Mouse (Mus musculus): ENCODE measurements around the gene Fsip1.
"Not testable (repeated sequence)": the region's sequence is repeated elsewhere in the genome, so short reads cannot be mapped to it uniquely, and the experiment has no call there.

Fsip1 gene

DNA sequence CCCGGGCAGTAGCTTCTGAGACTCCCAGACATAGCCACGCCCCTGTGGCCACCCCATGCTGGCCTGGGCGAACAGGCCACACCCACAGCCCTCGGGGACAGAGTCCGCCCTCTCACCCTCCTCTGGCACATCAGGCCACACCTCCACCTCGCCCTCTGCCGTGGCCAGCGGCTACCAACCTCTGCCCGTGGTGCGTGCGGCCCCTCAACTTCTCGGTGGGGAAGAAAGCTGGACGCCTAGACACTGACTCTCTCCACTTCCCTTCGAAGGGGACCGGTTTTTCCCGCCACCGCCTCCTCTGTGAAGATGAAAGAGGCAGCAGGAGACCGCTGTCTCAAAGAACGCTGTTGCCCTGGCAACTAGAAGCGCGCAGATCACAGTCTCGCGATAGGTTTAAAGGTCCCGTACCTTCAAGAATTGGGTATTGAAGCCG is at the start of gene Fsip1:
Fsip1 (minus strand) TSS at position 346 of the 433 bp plus-strand sequence.
- in situ Hi-C loops (cut with MboI, MseI) = no loop called here

DNA sequence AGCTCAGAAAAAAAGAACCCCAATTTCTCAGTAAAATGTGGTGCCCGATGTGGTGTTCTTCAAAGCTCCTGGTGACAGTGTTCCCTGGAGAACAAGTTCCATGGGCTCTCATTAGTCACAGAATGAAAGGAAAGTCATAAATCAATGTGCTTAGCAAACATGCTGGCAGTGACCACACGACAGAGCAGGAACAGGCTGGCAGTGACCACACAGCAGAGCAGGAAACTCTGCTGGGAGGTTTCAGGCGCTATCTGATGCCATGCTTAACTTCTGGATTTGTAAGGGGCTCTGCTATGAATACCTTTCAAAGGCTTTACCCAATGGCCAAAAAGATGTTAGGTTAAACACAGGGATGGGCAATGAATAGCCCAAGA is 49.7 kb upstream of the Fsip1 start:
- in situ Hi-C loops (cut with MboI, MseI) = no loop called here

DNA sequence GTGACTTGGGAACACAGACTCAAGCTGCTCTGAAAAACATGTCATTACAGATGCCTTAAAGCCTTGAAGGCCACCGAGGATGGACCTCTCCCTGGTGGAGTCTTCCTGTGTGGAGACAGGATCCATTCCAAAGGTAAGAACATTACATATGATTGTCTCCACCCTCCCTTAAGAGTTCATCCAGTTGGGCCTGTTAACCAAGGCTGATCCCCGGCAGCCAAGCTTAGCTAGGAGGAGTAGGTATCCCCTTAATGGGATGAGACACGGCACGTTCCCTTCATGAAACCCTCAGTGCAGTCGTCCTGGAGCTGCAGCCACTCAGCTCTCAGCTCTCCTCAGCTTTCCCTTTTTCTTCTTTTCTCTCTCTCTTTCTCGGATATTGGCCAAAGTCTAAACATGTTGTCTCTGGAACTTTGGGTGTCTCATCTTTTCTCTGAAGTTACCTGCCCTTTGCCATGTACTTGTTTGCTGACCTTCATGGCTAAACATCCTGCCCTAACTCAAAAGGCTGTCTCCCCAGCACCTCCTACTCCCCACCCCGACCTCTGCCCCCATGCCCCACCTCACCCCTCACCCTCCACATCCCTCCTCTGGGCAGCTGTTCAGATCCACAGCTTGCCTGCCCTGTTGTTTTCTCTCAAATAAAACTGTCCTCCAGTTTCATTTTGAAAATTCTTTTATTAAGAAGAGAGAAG is 49.2 kb upstream of the Fsip1 start:
- in situ Hi-C loops (cut with MboI, MseI) = no loop called here

DNA sequence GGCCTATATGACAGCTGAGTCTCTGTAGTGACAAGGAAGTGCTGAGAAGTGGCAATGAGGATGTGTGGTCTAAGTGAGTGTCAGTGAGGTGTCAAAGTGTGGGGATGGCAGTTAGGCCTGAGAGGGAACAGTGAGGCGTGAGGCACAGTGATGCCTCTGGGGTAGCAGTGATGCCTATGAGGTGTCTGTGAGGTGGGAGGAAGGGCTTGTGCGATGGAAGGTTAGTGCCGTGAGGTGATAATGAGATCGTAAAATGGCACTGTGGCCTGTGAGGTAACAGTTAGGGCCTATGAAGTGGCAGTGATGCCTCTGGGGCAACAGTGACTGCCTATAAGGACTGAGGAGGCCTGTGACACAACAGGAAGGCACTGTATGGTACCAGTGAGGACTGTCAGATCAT is 46.7 kb upstream of the Fsip1 start:
- in situ Hi-C loops (cut with MboI, MseI) = no loop called here

DNA sequence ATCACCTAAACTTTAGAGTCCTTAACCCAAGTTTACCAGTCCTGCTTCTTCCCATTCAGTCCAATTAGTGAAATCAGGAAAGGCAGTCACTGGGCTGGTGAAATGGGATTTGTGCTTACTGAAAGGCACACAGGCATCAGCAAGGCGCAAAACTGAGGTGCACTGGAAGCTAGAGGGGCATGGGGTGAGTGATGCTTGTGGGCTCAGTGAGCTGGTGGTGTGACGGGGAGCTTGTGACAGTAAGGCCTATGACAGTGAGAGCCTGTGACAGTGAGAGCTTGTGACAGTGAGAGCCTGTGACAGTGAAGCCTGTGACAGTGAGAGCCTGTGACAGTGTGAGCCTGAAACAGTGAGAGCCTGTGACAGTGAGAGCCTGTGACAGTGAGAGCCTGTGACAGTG is 44.9 kb upstream of the Fsip1 start:
- in situ Hi-C loops (cut with MboI, MseI) = no loop called here

DNA sequence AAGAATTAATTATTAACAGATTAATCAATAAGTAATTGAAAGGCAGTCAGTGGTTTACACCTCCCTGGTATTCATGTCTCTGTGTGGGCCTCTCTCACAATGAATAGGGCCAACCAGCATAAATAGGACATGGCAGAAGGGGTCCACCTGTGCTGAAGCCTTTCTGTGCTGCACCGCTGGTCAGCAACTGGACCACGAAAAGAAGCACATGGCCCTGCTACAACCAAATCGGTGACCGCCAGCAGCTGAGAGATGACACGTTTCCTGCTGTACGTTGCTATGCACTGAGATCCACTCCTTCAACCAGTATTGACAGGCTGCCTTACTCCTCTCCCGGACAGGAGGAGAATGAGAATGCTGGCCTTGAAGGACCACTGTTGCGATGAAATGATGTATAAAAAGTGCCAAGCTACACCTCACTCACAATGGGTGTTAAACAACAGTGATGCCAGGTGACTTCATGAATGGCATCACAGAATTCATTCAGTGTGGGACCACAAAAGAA is 44.3 kb upstream of the Fsip1 start:
- in situ Hi-C loops (cut with MboI, MseI) = no loop called here

DNA sequence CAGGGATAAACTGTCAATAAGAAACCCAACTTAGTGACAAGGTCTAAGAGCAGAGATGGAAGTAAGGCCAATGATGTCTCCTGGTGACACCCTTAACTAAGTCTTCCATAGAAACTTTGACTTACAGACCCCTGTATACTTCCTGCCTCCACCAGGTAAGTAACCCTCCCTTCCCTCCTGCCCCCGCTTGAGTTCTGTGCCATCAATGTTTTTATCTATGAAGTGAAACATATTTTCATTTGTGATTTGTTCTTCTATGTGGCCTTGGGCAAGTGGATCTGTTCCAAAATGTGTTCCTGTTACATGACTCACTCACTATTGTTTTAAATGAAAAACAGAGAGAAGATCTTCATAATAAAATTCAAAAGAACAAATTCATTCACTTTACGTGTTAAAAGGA is 43.2 kb upstream of the Fsip1 start:
- in situ Hi-C loops (cut with MboI, MseI) = no loop called here

DNA sequence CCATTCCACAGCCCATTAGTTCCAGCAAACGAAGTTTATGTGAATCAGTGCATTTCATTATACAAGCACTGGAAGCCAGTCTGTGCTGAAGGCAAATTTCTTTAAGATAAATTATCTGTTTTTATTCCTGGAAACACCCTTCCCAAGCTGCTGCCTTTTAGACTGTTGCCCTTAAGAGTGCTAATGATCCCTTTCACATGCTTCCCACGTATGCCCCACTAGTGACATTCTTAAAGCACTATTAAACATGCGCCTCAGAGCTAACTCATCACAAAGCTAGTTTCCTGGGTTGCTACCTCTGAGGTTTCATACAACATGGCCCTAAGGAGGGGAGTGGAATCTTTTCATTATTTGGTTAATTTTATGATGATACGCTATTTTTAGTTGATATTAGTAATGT is 41.8 kb upstream of the Fsip1 start:
- in situ Hi-C loops (cut with MboI, MseI) = no loop called here

DNA sequence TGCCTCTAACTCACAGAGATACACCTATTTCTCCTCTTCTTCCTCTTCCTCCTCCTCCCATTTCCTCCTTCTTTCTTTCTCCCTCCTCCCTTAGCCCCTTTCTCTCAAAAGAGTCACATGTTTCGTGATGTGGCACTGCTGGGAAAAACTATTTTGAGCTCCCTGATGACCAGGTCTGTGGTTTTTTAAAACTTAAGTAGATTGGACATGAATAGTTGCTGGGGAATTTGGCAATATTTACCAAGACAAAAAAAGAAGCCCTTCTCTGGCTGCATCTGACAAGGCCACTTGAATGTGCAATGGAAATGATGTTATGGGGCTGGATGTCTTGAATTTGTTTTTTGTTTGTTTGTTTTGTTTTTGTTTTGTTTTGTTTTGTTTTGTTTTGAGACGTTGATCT is 41.2 kb upstream of the Fsip1 start:
- in situ Hi-C loops (cut with MboI, MseI) = no loop called here

DNA sequence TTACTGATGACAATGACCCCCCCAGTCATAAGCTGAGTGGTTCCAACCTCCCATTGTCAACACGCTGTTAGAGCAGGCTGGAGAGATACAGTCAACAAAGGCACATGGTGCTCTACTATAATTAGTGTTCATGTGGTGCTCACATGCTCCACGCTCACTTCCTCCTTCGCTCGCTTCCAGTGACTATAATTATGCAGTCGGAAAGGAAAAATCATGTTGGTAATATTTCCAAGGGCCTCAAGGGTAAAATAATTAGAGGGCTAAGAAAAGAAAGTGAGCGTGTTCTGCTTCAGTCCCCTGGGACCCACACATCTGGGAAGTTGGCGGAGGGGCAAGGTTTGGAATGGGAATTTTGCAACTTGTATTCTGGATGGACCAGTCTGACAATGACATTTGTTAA is 38.7 kb upstream of the Fsip1 start:
- in situ Hi-C loops (cut with MboI, MseI) = no loop called here

DNA sequence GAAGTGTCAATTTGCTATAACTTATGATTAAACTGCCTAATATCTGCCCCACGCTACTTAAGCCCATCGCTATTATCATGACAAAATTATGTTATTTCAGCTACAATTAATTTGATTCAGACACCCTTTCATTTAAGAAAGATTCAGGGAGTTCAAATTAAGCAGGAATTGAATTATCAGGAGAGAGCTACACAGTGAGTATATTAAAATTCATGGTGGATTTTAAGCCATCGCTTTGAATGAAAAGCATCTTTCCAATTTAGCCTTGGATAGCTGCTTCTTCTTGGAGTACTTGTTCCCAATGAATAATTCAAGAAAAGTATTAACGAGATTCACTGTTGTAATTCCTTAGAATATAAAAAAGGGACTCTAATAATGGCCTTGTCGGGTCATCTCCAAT is 36.8 kb upstream of the Fsip1 start:
- in situ Hi-C loops (cut with MboI, MseI) = no loop called here

DNA sequence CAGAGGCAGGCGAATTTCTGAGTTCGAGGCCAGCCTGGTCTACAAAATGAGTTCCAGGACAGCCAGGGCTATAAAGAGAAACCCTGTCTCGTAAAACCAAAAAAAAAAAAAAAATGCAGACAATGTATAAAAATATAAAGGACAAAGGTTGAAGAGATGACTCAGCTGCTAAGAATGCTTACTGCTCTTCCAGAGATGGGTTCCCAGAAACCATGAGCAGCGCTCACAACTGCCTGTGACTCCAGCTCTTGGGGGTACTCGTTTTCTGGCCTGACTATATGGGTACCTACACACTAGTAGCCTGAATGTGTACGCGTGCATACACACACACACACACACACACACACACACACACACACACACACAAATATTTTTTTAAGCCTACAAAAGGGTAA is 32.3 kb upstream of the Fsip1 start:
- in situ Hi-C loops (cut with MboI, MseI) = not testable (repeated sequence)

DNA sequence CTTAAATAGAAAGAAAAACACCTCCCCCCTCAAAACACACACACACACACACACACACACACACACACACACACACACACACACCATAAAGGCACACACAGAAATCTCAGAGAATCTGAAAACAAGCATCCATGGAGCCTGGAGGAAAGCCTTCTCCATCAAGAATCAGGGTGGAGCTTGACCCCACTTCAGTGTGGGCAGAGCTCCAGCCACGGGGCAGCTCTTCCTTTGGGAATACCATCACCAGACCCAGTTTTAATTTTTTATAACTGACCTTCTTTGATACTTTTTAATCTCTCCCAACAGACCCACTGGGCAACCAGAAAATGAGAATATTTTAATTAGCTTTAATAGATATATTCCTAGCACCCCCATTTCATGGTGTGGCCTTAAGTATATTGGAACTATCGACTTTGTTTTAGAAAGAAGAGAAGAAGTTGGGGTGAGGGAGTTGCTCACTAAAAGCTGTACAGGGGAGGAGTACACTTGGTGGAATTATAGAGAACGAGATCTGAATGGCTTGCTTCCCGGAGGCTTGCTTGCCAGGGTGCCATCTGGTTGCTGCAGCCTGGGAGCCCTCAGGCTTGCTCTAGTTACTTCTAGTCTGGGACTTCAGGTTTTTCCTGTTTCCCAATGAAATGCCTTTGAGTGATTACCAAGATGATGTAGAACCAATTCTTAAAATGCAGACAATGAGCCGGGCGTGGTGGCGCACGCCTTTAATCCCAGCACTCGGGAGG is 31.7 kb upstream of the Fsip1 start:
- in situ Hi-C loops (cut with MboI, MseI) = no loop called here

DNA sequence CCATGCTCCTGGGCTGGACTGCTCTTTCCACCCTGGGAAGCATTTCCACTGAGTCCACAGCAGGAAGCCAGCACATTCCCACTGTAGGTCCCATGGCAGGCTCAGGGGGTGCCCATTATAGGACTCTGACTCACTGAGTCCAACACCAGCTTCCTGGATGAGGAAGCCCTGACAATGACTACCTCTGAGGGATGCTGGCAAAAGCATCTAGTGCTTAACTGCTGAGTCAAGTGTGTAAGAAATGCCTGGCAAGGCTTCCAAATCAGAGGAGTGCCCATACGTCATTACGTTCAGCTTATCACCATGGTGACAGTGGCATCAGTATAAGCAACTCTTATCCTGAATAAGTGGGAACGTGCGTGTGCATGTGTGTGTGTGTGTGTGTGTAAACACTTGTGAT is 30.9 kb upstream of the Fsip1 start:
- in situ Hi-C loops (cut with MboI, MseI) = no loop called here

DNA sequence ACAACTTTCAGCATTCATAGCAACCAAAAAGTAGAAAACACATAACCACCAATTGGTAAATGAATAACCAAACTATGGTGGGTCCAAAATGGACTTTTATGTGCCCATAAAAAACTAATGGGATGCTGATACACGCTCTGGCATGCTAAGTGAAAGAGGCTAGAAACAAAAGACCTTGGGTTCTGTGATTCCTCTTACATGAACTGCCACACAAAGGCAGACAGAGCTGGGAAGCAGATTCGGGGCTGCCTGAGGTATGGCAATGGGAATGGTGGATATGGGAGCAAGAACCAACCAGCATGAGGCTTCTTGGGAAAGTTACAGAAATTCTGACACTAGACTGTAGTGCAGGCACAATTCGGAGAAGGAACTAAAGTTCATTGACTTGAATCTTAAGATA is 25.7 kb upstream of the Fsip1 start:
- in situ Hi-C loops (cut with MboI, MseI) = no loop called here

DNA sequence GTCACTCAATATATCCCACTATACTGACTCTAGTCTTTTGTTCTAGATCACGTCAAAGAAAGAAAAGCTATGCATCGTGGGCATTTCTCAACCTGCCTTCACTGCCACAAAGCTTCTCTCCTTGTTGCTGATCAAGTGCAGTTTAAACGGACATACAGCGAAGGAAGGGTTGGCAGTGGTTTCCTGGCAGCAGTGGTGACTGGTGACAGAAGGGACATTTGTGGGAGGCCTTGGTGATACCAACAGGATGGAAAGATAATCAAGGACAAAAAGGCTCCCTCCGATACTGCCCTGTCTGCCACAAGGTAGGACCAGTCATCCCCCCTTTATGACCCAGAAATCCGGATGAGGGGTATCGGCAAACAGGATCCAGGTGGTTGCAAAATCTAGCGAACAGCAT is 21.5 kb upstream of the Fsip1 start:
- in situ Hi-C loops (cut with MboI, MseI) = loop anchor here in 1 of 2 experiments (10.0 kb wide), 1 partner anchor 1977 kb away; no protein-coding TSS in a partner anchor

DNA sequence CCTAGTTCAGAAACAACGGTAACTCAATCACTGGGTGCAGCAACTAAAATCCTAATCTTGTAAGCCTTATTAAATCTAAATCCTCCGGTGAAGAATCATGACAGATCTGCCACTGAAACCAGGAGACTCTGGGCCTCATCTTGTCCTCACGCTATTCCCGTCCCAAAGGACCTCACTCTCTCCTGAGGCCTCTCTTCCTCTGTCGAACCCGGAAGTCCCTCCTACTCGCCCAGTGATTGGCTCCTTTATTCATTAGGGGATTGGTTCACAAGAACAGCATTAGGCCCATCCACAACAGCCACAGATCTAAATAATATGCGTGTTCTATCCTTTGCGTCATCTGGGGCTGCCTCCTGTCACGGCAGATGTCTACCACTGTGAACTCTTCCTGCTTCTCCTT is 14.8 kb upstream of the Fsip1 start:
- in situ Hi-C loops (cut with MboI, MseI) = loop anchor here in 1 of 2 experiments (10.0 kb wide), 1 partner anchor 1983 kb away; no protein-coding TSS in a partner anchor

DNA sequence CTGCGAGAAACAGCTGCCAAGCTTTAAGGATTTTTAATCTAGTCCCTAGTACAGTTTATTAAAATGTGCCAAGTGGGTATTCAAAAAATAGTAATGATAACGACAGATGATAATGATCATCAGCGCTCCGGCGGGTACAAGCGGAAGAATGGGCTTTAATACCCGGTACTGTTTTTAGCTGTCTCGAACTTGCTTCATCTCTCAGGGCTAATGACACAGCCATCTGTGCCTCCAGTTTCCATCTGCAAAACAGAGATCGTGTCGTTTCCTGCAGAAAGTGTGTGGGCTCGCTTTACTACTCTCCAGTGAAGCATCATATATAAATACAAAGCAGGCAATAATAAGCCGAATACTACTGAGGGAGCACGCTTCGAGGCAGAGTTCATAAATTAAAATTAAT is 13.4 kb upstream of the Fsip1 start:
- in situ Hi-C loops (cut with MboI, MseI) = loop anchor here in 1 of 2 experiments (10.0 kb wide), 1 partner anchor 1985 kb away; no protein-coding TSS in a partner anchor

DNA sequence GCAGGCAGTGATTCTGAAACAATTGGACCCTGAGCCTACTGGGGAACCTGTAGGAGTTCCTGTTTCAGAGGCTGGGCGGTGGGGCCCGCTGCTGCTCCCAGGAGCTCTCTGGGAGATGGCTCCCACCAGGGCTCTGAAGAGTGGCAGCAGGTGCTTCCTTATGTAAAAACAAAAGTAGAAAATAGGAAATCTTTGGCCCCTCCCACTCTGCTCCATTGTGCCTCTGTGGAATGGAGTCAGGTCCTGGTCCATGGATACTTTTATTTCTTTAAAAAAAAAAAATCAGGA is 7.1 kb upstream of the Fsip1 start:
- in situ Hi-C loops (cut with MboI, MseI) = loop anchor here in 1 of 2 experiments (5.0 kb wide), 2 partner anchors 173 to 348 kb away; no protein-coding TSS in a partner anchor

DNA sequence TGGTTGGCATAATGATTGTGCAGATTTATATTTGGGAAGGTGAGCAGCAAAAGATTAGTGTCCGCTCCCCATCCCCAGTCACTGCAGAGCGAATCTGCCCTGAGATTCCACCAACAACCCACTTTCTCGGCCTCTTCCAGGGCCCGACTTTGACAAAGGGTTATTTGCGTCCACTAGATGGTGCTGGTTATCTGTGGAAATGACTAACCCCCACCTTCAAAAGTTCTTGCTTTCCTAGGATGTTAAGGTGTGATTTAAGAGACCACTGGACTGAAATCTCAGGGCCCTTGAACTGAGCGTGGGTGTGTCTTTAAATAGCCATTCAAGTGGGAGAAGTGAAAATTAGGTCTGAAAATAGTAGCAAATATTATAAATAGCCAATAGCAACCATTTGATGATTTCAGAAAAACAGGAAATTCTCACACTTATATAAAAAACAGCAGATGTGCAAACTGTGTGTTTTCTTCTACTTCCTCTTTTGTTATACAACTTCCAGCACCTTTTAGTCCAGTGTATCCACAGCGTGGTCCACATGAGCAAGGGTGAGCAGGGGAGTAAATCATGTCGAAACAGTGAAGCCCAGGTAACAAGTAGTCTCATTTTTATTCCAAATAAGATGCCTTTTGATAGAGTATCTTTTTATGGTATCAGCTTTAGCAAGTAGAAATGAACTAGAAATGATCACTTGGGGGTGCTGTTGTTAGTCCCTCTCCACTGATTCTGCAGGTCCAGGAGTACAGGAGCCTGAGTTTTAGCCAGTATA is 6.6 kb upstream of the Fsip1 start:
- in situ Hi-C loops (cut with MboI, MseI) = loop anchor here in 1 of 2 experiments (5.0 kb wide), 2 partner anchors 174 to 349 kb away; no protein-coding TSS in a partner anchor

DNA sequence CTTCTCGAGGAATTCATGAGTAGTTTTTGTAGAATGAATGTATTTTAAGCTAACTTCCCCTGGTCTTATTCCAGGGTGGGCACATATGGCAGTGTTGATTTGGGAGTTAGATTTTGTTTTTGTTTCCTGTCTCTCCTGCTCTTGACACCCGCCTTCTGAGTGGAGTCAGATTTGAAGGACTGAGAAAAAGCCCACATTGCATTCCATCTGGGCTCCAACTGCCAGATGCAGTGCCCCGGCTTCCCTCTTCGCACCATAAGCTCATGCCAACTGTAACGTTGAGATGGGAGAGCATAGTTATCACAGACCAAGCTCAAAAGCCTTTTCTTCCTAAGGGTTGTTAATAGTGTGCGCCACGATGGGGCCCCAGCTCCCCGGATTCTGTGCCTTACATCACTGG is 5.9 kb upstream of the Fsip1 start:
- in situ Hi-C loops (cut with MboI, MseI) = loop anchor here in 1 of 2 experiments (5.0 kb wide), 2 partner anchors 175 to 350 kb away; no protein-coding TSS in a partner anchor

DNA sequence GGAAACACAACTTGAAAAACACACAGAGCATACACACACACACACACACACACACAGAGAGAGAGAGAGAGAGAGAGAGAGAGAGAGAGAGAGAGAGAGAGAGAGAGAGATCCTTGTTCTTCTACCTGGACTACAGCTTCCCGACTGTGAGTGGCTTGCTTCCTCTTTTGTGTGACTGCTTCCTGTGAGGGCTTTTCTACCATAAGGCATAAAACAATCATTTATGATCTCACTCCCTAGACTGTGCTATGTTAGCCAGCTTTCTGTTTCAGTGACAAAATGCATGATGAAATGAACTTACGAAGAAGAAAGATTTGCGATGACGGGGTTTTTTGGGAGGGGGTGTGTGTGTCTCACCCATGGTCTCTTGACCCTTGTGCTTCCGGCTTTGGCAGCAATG is 3.0 kb upstream of the Fsip1 start:
- in situ Hi-C loops (cut with MboI, MseI) = loop anchor here in 1 of 2 experiments (5.0 kb wide), 2 partner anchors 178 to 353 kb away; no protein-coding TSS in a partner anchor
